Mouse (Mus musculus) E14TG2a.4 (cell line): ENCODE data around the gene Plekhm2.

Experiments
- CTCF ChIP-seq: conservative IDR thresholded peaks from 2 replicates; pipeline ENCODE4 v1.5.1; 2014; ENCODE audit warnings: low read length
- POU5F1 ChIP-seq: IDR thresholded peaks from 2 replicates; pipeline ENCODE4 v1.6.1; 2014; ENCODE audit warnings: low read length, borderline replicate concordance

DNA sequence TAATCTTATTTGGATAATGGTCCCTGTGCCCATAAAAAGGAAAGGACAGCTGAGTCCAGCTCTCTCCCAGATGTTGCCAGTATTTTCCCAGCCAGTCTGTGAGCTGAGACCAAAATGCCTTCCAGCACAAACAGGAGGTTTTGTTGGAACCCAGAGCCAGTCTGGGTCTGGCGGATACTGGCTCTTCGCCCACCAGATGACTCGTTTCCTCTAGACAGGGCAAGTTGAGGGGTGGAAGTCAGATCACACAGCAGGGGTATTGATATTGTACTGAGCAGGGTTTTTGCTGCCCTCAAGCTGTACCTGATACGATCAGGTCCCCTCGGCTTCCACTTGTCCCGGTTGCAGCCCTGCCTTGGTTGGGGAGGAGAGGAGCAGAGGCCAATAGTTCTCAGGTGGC is 55.2 kb downstream of the Plekhm2 start:
- TF ChIP-seq CTCF (no peak), POU5F1 (no peak)
